Mouse (Mus musculus): ENCODE measurements around the gene Cmpk2.

- TF ChIP-seq CTCF (IDR thresholded peaks at IDR 0.05; ENCODE audit: low read depth) (no peak), EP300 (IDR thresholded peaks at IDR 0.05; ENCODE audit: low read depth) (no peak)
Measured at GRCm38 (mm10) chr12:26451150-26451549, 17.9 kb upstream of the Cmpk2 start.

Measured in liver, embryonic 14.5 days (tissue).